Mouse (Mus musculus): ENCODE data around the gene Tnp2. TPM values are rescaled to one million over a fixed set of nuclear protein-coding genes. Genes with fewer than 3 reads are reported as not detected.

The Tnp2 gene
- polyA plus RNA-seq, 1 experiment from 2014 or later: not detected

GRCm38 (mm10) chr16:10768821-10769220, 19.6 kb downstream of the Tnp2 start:
- no peaks in the 10 kb centered on the region for H3K36me3 ChIP-seq
- peaks cover 22% of the 10 kb centered on the region for H3K4me1 ChIP-seq (replicated peaks)
- H3K4me2 ChIP-seq: no peak overlapping the region
- H3K9ac ChIP-seq: no peak overlapping the region
- no peak overlapping the region for H3K4me3 ChIP-seq
- H3K9me3 ChIP-seq (replicated peaks): no peaks in the 10 kb centered on the region
- 0 out of 2 replicates have a peak, but pooled peaks cover 6% of the 10 kb centered on the region for H3K27me3 ChIP-seq
- ATAC-seq (replicated peaks; ENCODE audit: insufficient number of reproducible peaks, insufficient read depth, low FRiP score, low read depth): no peak
- 54% methylated on average over 9 of the region's 9 CpGs for WGBS
- H3K27ac ChIP-seq: no peak overlapping the region

- 46% methylated on average over 4 of the region's 4 CpGs for WGBS
- Histone ChIP-seq H3K4me1 (replicated peaks) (peaks cover 22% of the 10 kb centered on the region), H3K27ac (no peak overlapping the region), H3K9me3 (replicated peaks) (no peaks in the 10 kb centered on the region), H3K4me2 (no peak overlapping the region), H3K4me3 (no peak overlapping the region), H3K36me3 (no peaks in the 10 kb centered on the region), H3K27me3 (0 out of 2 replicates have a peak, but pooled peaks cover 8% of the 10 kb centered on the region), H3K9ac (no peak overlapping the region)
- no peak for ATAC-seq (replicated peaks; ENCODE audit: insufficient number of reproducible peaks, insufficient read depth, low FRiP score, low read depth)
Measured at GRCm38 (mm10) chr16:10767158-10767557, 21.3 kb downstream of the Tnp2 start.

DNA sequence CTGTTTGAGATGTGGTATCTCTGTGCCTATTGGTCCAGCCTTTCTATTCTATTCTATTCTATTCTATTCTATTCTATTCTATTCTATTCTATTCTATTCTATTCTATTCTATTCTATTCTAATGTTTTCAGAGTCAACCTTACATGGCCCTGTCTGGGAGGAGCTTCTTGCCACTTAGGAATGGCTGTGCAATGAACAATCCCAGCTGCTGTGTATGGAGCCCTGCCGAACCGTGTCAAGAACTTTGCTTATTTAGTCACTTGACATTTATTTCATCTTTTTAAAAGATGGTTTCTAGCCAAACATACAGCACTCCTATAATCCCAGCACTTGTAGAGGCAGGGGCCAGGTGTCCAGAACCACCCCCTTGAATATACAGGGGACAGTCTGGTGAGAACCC, 24.1 kb downstream of the Tnp2 start:
- WGBS: 41% methylated on average over 2 of the region's 2 CpGs
- ATAC-seq (replicated peaks; ENCODE audit: insufficient number of reproducible peaks, insufficient read depth, low FRiP score, low read depth): no peak

DNA sequence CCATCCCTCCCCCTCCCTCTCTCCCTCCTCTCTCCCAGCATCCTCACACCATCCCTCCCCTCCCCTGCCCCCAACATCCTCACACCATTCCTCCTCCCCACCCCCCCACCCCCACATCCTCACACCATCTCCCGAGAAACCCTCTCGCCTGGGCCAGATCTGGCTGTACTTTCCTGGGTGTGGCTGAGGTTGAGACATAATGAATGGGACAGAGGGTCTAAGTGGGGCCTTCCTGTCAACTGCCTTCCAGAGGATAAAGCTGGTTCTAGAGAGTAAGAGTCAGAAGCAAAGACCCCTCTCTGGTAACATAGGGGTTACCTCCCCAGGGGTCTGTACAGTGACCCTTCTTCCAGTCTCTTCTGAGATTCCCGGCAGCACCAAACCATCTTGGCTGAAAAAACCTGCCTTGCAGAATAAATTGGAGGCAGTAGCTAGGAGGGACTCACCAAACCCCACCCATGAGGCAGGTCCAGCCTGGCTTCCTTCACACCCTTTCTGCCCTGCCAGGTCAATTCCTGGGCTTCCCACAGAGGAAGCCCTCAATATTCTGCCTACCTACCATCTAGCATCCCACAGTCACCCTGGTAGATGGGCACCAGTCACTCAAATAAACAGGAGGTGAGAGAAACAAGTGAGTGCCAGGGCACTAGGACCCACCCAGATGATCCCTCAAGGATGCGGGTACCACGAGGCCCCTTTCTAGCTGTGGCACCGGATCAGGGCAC, 24.8 kb downstream of the Tnp2 start:
- no peaks in the 10 kb centered on the region for H3K9me3 ChIP-seq (replicated peaks)
- H3K4me3 ChIP-seq: no peak overlapping the region
- no peak for ATAC-seq (replicated peaks; ENCODE audit: insufficient number of reproducible peaks, insufficient read depth, low FRiP score, low read depth)
- no peak overlapping the region for H3K9ac ChIP-seq
- 43% methylated on average over 6 of the region's 6 CpGs for WGBS
- H3K27me3 ChIP-seq: 0 out of 2 replicates have a peak, but pooled peaks cover 6% of the 10 kb centered on the region
- H3K4me1 ChIP-seq (replicated peaks): peaks cover 8% of the 10 kb centered on the region; the same call in 1 of the 2 replicates
- no peak overlapping the region for H3K4me2 ChIP-seq
- H3K36me3 ChIP-seq: no peaks in the 10 kb centered on the region
- no peak overlapping the region for H3K27ac ChIP-seq

More for the DNA sequence above, 24.1 kb downstream of the Tnp2 start:
- H3K9me3 ChIP-seq (replicated peaks): no peaks in the 10 kb centered on the region
- no peak overlapping the region for H3K27ac ChIP-seq
- no peaks in the 10 kb centered on the region for H3K36me3 ChIP-seq
- peaks cover 10% of the 10 kb centered on the region for H3K4me1 ChIP-seq (replicated peaks)
- H3K27me3 ChIP-seq: 0 out of 2 replicates have a peak, but pooled peaks cover 8% of the 10 kb centered on the region
- H3K4me3 ChIP-seq: no peak overlapping the region
- H3K4me2 ChIP-seq: no peak overlapping the region
- no peak overlapping the region for H3K9ac ChIP-seq

- Histone ChIP-seq H3K36me3 (no peaks in the 10 kb centered on the region), H3K9ac (no peak overlapping the region), H3K4me2 (no peak overlapping the region), H3K4me1 (replicated peaks) (peaks cover 7% of the 10 kb centered on the region; the same call in 1 of the 2 replicates), H3K4me3 (no peak overlapping the region), H3K27me3 (0 out of 2 replicates have a peak, but pooled peaks cover 4% of the 10 kb centered on the region), H3K9me3 (replicated peaks) (no peaks in the 10 kb centered on the region), H3K27ac (no peak overlapping the region)
- WGBS: 66% methylated on average over 5 of the region's 5 CpGs
- no peak for ATAC-seq (replicated peaks; ENCODE audit: insufficient number of reproducible peaks, insufficient read depth, low FRiP score, low read depth)
Measured at GRCm38 (mm10) chr16:10762569-10763180, 25.8 kb downstream of the Tnp2 start.

DNA sequence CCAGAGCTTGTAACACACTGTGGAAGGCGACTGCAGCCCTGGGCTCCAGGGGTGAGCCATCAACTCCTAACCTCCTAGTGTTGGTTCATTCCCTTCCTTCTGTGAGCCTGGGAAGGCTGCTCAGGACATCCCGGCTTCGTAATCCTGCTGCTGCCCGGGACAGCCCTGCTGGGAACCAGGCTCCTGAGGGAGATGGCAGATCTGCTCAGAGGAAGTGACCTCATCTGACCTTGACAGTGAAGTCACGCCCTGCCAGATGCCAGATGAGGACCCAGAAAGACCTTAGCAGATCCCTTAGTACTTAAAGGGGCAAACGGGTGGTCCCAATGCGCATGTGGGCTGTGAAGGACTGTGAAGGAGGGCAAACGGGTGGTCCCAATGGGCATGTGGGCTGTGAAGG, 27.3 kb downstream of the Tnp2 start:
- Histone ChIP-seq H3K36me3 (no peaks in the 10 kb centered on the region), H3K27me3 (0 out of 2 replicates have a peak, but pooled peaks cover 4% of the 10 kb centered on the region), H3K4me1 (replicated peaks) (peaks cover 7% of the 10 kb centered on the region; the same call in 1 of the 2 replicates), H3K9ac (no peak overlapping the region), H3K4me2 (no peak overlapping the region), H3K4me3 (no peak overlapping the region), H3K27ac (no peak overlapping the region), H3K9me3 (replicated peaks) (no peaks in the 10 kb centered on the region)
- no peak for ATAC-seq (replicated peaks; ENCODE audit: insufficient number of reproducible peaks, insufficient read depth, low FRiP score, low read depth)
- WGBS: 64% methylated on average over 8 of the region's 8 CpGs

GRCm38 (mm10) chr16:10756168-10756567, 32.3 kb downstream of the Tnp2 start:
- peaks cover 4% of the 10 kb centered on the region; the same call in 1 of the 2 replicates for H3K4me1 ChIP-seq (replicated peaks)
- ATAC-seq (replicated peaks; ENCODE audit: insufficient number of reproducible peaks, insufficient read depth, low FRiP score, low read depth): no peak
- H3K27me3 ChIP-seq: no peaks in the 10 kb centered on the region
- no peaks in the 10 kb centered on the region for H3K36me3 ChIP-seq
- H3K4me2 ChIP-seq: no peak overlapping the region
- H3K4me3 ChIP-seq: no peak overlapping the region
- 80% methylated on average over 5 of the region's 6 CpGs for WGBS
- no peaks in the 10 kb centered on the region for H3K9me3 ChIP-seq (replicated peaks)
- no peak overlapping the region for H3K9ac ChIP-seq
- H3K27ac ChIP-seq: no peak overlapping the region

DNA sequence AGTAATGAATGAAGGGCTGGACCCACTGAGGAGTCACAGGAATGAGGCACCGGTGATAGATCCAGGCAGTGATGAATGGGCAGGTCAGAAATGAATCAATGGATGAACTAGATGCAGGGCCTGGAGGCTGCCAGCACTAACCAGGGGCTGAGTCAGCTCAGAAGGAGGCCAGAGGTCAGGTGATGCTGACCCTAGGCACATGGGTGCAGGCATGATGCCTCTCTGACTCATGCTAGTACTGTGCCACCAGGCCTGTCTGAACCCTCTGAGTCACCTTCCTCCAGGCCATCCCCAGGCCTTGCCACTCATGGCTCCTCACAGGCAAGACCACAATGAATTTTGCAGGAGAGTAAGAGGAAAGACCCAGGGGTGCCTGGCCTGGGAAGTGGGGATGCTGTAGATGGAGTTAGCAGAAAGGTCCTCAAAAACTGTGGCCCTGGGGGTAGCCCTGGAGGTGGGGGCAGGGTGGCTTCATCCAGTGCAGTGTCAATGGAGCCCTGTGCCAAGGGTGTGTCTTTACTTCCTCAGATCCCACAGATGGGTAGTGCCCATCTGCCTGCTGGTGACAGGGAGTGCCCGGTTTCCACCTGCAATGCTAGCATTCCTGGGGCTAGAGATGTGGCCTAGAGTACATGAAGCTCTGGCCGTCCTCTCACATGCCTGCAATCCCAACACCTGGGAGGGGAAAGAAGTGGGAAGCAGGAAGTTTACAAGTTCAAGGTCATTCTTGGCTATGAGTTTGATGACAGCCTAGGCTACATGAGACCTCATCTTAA, 33.8 kb downstream of the Tnp2 start:
- Histone ChIP-seq H3K27ac (no peak overlapping the region), H3K9ac (no peak overlapping the region), H3K9me3 (replicated peaks) (no peaks in the 10 kb centered on the region), H3K4me1 (replicated peaks) (peaks cover 5% of the 10 kb centered on the region), H3K4me3 (no peak overlapping the region), H3K36me3 (no peaks in the 10 kb centered on the region), H3K4me2 (no peak overlapping the region), H3K27me3 (no peaks in the 10 kb centered on the region)
- ATAC-seq (replicated peaks; ENCODE audit: insufficient number of reproducible peaks, insufficient read depth, low FRiP score, low read depth): no peak
- 88% methylated on average over 3 of the region's 3 CpGs for WGBS

- Histone ChIP-seq H3K9ac (no peak overlapping the region), H3K9me3 (replicated peaks) (no peaks in the 10 kb centered on the region), H3K27ac (no peak overlapping the region), H3K4me2 (no peak overlapping the region), H3K4me3 (no peak overlapping the region), H3K36me3 (no peaks in the 10 kb centered on the region), H3K4me1 (replicated peaks) (peaks cover 15% of the 10 kb centered on the region), H3K27me3 (no peaks in the 10 kb centered on the region)
- peak; percentile 61 for ATAC-seq (replicated peaks; ENCODE audit: insufficient number of reproducible peaks, insufficient read depth, low FRiP score, low read depth)
- 22% methylated on average over 7 of the region's 7 CpGs for WGBS
Measured at GRCm38 (mm10) chr16:10749824-10750223, 38.6 kb downstream of the Tnp2 start.

DNA sequence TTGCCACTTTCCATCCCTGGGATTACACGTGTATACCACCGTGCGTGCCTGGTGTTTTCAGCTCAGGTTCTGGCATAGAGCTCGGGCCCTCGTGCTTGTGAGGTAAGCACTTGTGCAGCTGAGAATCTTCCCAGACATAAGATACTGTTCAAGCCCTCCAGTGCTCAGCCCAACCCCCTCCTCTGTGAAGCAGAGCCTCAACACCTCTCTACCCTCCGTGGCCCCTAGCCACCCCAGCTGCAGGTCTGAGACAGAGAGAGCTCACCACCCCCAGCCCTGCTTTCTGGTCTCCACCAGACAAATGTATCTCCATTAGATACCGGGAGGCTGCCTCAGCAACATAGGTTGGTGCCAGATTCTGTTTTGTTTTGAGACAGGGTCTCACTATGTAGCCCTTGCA, 39.2 kb downstream of the Tnp2 start:
- Histone ChIP-seq H3K9me3 (replicated peaks) (no peaks in the 10 kb centered on the region), H3K27me3 (no peaks in the 10 kb centered on the region), H3K4me2 (no peak overlapping the region), H3K27ac (no peak overlapping the region), H3K4me1 (replicated peaks) (peaks cover 15% of the 10 kb centered on the region), H3K4me3 (no peak overlapping the region), H3K9ac (no peak overlapping the region), H3K36me3 (no peaks in the 10 kb centered on the region)
- 25% methylated on average over 7 of the region's 7 CpGs for WGBS
- no peak for ATAC-seq (replicated peaks; ENCODE audit: insufficient number of reproducible peaks, insufficient read depth, low FRiP score, low read depth)

GRCm38 (mm10) chr16:10741082-10741481, 47.4 kb downstream of the Tnp2 start:
- ATAC-seq (replicated peaks; ENCODE audit: insufficient number of reproducible peaks, insufficient read depth, low FRiP score, low read depth): no peak
- no peak overlapping the region for H3K27ac ChIP-seq

More at GRCm38 (mm10) chr16:10741082-10741481, 47.4 kb downstream of the Tnp2 start:
- no peak overlapping the region for H3K4me2 ChIP-seq
- no peak overlapping the region for H3K4me3 ChIP-seq
- no peaks in the 10 kb centered on the region for H3K36me3 ChIP-seq
- no peak overlapping the region for H3K9ac ChIP-seq
- no peaks in the 10 kb centered on the region for H3K27me3 ChIP-seq
- H3K9me3 ChIP-seq (replicated peaks): no peaks in the 10 kb centered on the region
- peaks cover 32% of the 10 kb centered on the region for H3K4me1 ChIP-seq (replicated peaks)
- 70% methylated on average over 2 of the region's 2 CpGs for WGBS
